Mouse (Mus musculus) mouse embryonic stem cell (cell line): ENCODE measurements around the gene Ell3.
"Not testable (repeated sequence)": the region's sequence is repeated elsewhere in the genome, so short reads cannot be mapped to it uniquely, and the experiment has no call there.

Source experiments
- in situ Hi-C, 2 experiments: fragments of 300-500 bp; cut with MboI; formaldehyde crosslinking; loops; 1 replicate in 1 of 2; 3 replicates in 1 of 2; pipeline ENCODE4 v1.14.3; 2019 to 2020; ENCODE audit warnings: low sequenced_read_pairs in 2 of 2, low pct_unique_long_range_greater_than_20kb in 1 of 2, mixed read lengths in 1 of 2; ENCODE audit not compliant: unreplicated experiment in 1 of 2

Ell3 gene

GRCm38 (mm10) chr2:121444178-121444577 lies at the start of gene Ell3:
Gene Ell3, minus strand, starts transcription at chr2:121444278.
- in situ Hi-C loops, result no loop called here

GRCm38 (mm10) chr2:121484403-121484802 lies 40.3 kb upstream of the Ell3 start:
- in situ Hi-C loops, result not testable (repeated sequence)

- in situ Hi-C loops, result no loop called here
These were observed 39.5 kb upstream of the Ell3 start for GRCm38 (mm10) chr2:121483576-121483975.

GRCm38 (mm10) chr2:121480916-121481315 lies 36.8 kb upstream of the Ell3 start:
- in situ Hi-C loops, result not testable (repeated sequence)

- in situ Hi-C loops, result no loop called here
These were observed 36.4 kb upstream of the Ell3 start for GRCm38 (mm10) chr2:121480498-121480897.

DNA sequence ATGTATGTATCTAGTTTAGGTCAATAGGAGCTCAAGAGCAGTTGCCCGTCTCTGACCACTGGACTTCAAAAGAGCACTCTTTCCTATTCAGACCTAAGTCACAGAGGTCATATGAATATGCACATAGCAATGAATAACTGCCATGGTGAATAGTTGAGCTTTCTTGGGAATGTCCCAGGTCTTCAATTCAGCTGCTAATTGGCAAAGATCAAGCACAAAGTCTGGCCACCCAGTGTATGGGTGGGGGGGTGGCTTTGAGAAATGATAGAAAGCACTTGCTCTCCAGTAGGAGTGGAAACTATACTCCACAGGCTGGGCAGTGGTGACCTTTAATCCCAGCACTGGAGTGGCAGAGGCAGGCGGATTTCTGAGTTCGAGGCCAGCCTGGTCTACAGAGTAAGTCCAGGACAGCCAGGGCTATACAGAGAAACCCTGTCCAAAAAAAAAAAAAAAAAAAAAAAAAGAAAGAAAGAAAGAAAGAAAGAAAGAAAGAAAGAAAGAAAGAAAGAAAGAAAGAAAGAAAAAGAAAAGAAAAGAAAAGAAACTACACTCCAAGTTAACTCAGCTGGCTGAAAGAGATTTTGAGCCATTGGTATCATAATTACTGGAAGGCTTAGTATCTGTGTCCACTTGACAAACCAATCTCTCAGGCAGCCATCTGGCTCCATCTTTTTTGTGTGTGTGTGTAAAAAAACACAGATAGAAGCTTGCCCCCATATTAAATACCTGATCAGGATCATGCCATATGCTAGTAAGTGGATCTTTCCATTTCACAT lies 33.6 kb upstream of the Ell3 start:
- in situ Hi-C loops, result loop anchor here in 1 of 2 experiments (5.0 kb wide), 1 partner anchor 40 kb away; no protein-coding TSS in a partner anchor

- in situ Hi-C loops, result loop anchor here in 1 of 2 experiments (5.0 kb wide), 1 partner anchor 42 kb away; no protein-coding TSS in a partner anchor
These were observed 31.2 kb upstream of the Ell3 start for GRCm38 (mm10) chr2:121475306-121475705.

GRCm38 (mm10) chr2:121474180-121474535 lies 30.1 kb upstream of the Ell3 start:
- in situ Hi-C loops, result no loop called here

GRCm38 (mm10) chr2:121473301-121474179 lies 29.5 kb upstream of the Ell3 start, which contains the start of gene Mfap1b:
Gene Mfap1b, minus strand, starts transcription at chr2:121474067.
- in situ Hi-C loops, result not testable (repeated sequence)

GRCm38 (mm10) chr2:121472783-121473182 lies 28.7 kb upstream of the Ell3 start:
- in situ Hi-C loops, result not testable (repeated sequence)

DNA sequence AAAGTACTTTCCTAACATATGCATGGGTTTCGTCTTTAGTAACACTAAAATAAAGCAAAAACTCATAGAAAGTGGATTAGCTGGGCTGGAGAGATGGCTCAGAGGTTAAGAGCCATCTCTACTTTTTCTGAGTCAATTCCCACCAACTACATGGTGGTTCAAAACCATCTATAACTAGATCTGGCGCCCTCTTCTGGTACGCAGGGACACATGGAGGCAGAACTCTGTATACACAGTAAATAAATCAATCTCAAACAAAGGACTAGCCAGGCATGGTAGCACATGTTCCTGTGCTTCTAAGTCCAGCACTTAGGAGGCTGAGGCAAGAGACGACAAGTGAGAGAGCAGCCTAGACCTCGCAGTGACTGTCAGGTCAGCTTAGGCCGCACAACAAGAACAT lies 24.9 kb upstream of the Ell3 start:
- in situ Hi-C loops, result not testable (repeated sequence)

GRCm38 (mm10) chr2:121460071-121460470 lies 16.0 kb upstream of the Ell3 start:
- in situ Hi-C loops, result no loop called here

DNA sequence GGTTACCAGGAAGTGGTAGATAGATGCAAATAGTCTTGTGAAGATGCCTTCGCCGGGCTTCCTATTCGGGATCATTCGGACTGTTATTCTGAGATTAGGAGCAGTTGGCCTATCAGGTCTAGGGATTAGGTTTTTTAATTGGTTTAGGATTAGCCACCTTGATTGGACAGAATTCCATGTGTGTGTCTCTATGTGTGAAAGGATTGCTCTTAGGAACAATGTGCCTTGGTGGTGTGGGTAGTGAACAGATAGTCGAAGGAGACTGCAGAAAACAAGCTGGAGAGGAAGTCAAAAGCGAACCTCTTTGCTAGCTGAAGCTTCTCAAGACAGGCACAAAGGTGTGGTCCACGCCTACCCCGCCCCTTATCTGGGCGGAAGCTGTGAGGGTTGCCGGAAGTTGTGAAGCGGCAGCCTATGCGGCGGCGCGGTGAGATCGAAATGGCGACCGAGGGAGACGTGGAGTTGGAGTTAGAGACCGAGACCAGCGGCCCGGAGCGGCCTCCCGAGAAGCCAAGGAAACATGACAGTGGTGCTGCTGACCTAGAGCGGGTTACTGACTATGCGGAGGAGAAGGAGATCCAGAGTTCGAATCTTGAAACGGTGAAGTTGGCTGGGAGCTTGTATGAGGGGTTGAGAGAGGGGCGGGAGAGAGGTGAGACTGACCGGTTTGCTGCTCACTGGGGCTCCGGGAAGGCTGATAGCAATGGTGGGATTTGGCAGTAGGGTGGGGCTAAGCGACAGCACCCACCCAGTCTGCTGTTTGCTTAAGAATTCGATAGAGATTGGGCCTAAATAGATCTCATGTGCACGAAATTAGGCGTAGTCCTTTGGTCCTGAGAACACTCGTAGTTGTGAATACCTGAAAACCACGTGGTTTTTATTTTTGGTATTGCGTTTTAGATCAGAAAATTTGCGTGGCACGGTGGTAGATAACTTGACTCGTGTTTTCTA lies 12.9 kb upstream of the Ell3 start, which contains the start of gene Serinc4:
TSS of gene Serinc4 (minus strand) at position 90 of the 951 bp plus-strand sequence.
- in situ Hi-C loops, result no loop called here

GRCm38 (mm10) chr2:121455534-121455933 lies 11.5 kb upstream of the Ell3 start:
- in situ Hi-C loops, result no loop called here

DNA sequence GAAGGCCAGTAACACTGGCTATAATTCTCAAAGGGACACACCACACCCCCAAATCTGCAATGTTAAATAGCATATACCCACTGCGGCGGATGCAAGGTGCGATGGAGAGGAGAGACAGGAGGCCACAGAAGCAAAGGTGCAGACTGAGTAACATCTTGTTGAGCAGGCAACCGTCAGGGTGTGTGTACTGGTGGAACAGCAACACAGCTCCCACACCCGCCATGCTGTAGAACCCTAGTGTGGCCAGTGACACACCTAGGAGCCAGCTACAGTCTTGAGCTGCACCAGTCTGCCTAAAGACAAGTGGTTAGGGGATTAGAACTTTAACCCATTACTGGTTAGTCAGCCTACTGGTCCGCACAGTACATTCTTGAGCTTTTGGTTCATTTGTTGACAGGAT lies 9.8 kb upstream of the Ell3 start:
- in situ Hi-C loops, result no loop called here

DNA sequence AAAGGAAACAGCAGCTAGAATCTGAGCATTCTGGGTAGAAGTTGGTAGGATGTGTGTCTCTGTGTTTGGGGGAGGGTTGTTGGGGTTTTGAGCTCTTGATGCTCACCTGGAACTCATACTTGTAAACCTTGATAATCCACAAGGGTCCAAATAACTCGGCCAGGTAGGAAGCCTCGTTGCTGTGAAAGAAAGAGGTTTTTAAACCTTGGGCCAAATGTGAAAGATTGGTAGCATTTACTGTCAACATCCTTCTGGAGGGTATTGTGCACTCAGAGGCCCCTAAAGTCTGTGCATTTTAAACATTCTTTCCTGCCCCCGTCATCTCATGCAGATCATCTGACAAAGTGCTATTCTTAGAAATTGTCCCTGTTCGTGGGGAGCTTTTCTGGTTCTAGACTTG lies 8.9 kb upstream of the Ell3 start, which contains the start of gene Hypk:
TSS of gene Hypk (plus strand) at position 301 of the 400 bp plus-strand sequence.
- in situ Hi-C loops, result no loop called here

GRCm38 (mm10) chr2:121452361-121452760 lies 8.3 kb upstream of the Ell3 start:
- in situ Hi-C loops, result no loop called here

DNA sequence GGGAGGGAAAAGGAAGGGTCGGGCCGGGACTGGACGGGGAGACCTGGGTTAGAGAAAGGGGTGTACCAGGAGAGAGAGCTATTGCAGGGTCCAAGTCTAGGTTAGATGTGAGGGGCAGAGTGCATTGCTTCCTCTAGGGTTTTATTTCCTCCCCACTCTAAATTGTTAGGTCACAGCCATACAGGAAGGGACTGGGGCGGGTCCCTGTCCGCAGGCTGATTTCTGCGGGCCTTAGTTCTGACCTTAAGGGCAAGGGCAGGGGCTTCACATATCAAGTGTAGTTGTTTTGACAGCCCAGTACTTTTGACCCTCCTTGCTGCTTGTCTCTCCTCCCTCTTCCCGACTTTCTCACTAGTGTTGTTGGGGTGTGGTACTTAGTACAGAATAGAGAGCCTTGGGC lies 6.0 kb upstream of the Ell3 start:
- in situ Hi-C loops, result no loop called here
